Mouse (Mus musculus): Measurements from ENCODE around the gene Ctu2.

Ctu2 gene

GRCm38 (mm10) chr8:122484831-122485230 lies 8.9 kb downstream of the Ctu2 start:
- DNase-seq (ENCODE audit: inconsistent ontology term) = no peak

GRCm38 (mm10) chr8:122488387-122488786 lies 12.4 kb downstream of the Ctu2 start:
- DNase-seq (ENCODE audit: inconsistent ontology term) = no peak

- DNase-seq (ENCODE audit: inconsistent ontology term) = no peak
Observed at GRCm38 (mm10) chr8:122497016-122497734, 21.2 kb downstream of the Ctu2 start.

- no peak for DNase-seq (ENCODE audit: inconsistent ontology term)
Observed at GRCm38 (mm10) chr8:122497912-122498311, 22.0 kb downstream of the Ctu2 start.

GRCm38 (mm10) chr8:122500856-122501255 lies 24.9 kb downstream of the Ctu2 start:
- DNase-seq (ENCODE audit: inconsistent ontology term) = peak; percentile 57

GRCm38 (mm10) chr8:122511552-122511951 lies 35.6 kb downstream of the Ctu2 start:
- no peak for DNase-seq (ENCODE audit: inconsistent ontology term)

- DNase-seq (ENCODE audit: inconsistent ontology term) = no peak
Observed at GRCm38 (mm10) chr8:122512392-122512791, 36.4 kb downstream of the Ctu2 start.

GRCm38 (mm10) chr8:122515699-122516098 lies 39.8 kb downstream of the Ctu2 start:
- no peak for DNase-seq (ENCODE audit: inconsistent ontology term)

GRCm38 (mm10) chr8:122517541-122518190 lies 41.7 kb downstream of the Ctu2 start:
- peak; percentile 30 for DNase-seq (ENCODE audit: inconsistent ontology term)

GRCm38 (mm10) chr8:122520611-122521010 lies 44.7 kb downstream of the Ctu2 start:
- DNase-seq (ENCODE audit: inconsistent ontology term) = no peak

GRCm38 (mm10) chr8:122522796-122523651 lies 47.1 kb downstream of the Ctu2 start:
- DNase-seq (ENCODE audit: inconsistent ontology term) = peak; percentile 40

GRCm38 (mm10) chr8:122523652-122524360 lies 47.9 kb downstream of the Ctu2 start:
- peak; percentile 61 for DNase-seq (ENCODE audit: inconsistent ontology term)

GRCm38 (mm10) chr8:122524506-122524905 lies 48.6 kb downstream of the Ctu2 start:
- no peak for DNase-seq (ENCODE audit: inconsistent ontology term)

GRCm38 (mm10) chr8:122525004-122525403 lies 49.1 kb downstream of the Ctu2 start:
- DNase-seq (ENCODE audit: inconsistent ontology term) = no peak

GRCm38 (mm10) chr8:122526084-122526483 lies 50.1 kb downstream of the Ctu2 start:
- DNase-seq (ENCODE audit: inconsistent ontology term) = peak; percentile 74

GRCm38 (mm10) chr8:122526526-122527170 lies 50.7 kb downstream of the Ctu2 start:
- DNase-seq (ENCODE audit: inconsistent ontology term) = no peak

- DNase-seq (ENCODE audit: inconsistent ontology term) = no peak
Observed at GRCm38 (mm10) chr8:122527937-122528336, 52.0 kb downstream of the Ctu2 start.

GRCm38 (mm10) chr8:122529159-122529558 lies 53.2 kb downstream of the Ctu2 start:
- no peak for DNase-seq (ENCODE audit: inconsistent ontology term)

- no peak for DNase-seq (ENCODE audit: inconsistent ontology term)
Observed at GRCm38 (mm10) chr8:122531312-122531711, 55.4 kb downstream of the Ctu2 start.

Measured in Muller cell, postnatal 12 days (primary cell).